Mouse (Mus musculus) lung, adult 2 months (tissue): ENCODE results near the gene Irgm2. TPM values are rescaled to one million over a fixed set of nuclear protein-coding genes. Genes with fewer than 3 reads are reported as not detected.
"Not testable (repeated sequence)": the region's sequence is repeated elsewhere in the genome, so short reads cannot be mapped to it uniquely, and the experiment has no call there.

ENCODE experiments used
- DNase-seq: peaks from one replicate; pipeline ENCODE4 v3.0.0; 2022
- H3K4me1 ChIP-seq: fragments of 200-500 bp; 2 replicates; pipeline ENCODE4 v1.6.1; 2011; ENCODE audit warnings: low read length; ENCODE audit not compliant: control insufficient read depth, insufficient read depth
- H3K4me3 ChIP-seq: fragments of 200-500 bp; replicated peaks from 2 replicates; pipeline ENCODE3; 2011; ENCODE audit warnings: low read depth, mild to moderate bottlenecking, control low read depth, low read length; ENCODE audit errors: extremely low read depth
- CTCF ChIP-seq: fragments of 200-500 bp; IDR thresholded peaks from 2 replicates; pipeline ENCODE4 v1.5.1; 2011; ENCODE audit warnings: mild to moderate bottlenecking, low read length, control low read depth; ENCODE audit not compliant: insufficient read depth
- POLR2A ChIP-seq: fragments of 200-500 bp; IDR thresholded peaks from 2 replicates; pipeline ENCODE4 v1.6.1; 2011; ENCODE audit warnings: low read depth, mild to moderate bottlenecking, control low read depth, low read length, borderline replicate concordance; ENCODE audit errors: extremely low read depth
- WGBS: fragments of 180-500 bp; shearing (Covaris S2); methylation state at CpG from one replicate; pipeline ENCODE4 v1.1.7; 2018; 5-methylcytosine and 5-hydroxymethylcytosine counted together
- polyA plus RNA-seq: library from polyadenylated mRNA; depleted of rRNA; stranded (reverse); fragments of >200 nt; gene quantifications from 2 replicates; pipeline ENCODE4 v1.2.3, GENCODE M21; 2012

Irgm2 gene
- polyA plus RNA-seq, 1 experiment = 16.4 TPM

DNA sequence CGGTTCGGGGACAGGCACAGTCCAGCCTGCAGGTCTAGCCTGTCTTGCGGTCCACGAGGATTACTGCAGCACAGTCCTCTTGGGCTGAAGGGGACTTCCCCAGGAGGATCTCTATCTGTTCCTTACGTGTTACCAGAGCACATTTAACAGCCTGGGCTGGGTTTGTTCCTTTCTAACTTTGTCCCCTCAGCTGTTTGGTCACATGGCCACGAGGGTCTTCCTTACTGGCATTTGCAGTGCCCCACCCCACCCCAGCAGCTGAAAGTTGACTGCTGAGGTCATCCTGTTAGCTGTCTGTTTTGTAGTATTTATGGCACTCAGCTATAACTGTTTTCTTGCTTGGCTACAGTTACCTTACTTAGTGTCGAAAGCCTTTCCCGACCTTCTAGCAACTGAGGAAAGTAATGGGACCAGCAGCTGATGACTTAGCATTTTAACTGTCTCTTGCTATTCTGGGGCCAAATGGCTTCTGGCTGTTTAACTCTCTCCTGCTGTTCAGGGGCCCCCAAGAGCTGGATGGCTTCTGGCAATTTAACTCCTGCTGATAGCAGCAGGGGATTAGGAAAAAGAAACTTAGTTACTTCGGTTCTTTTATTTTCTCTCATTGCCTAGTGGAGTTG lies 11.8 kb downstream of the Irgm2 start:
- H3K4me1 ChIP-seq = peaks cover 5% of the 10 kb centered on the region; the same call in 1 of the 2 replicates
- no peak for DNase-seq
- TF ChIP-seq POLR2A (no peak), CTCF (no peak)
- H3K4me3 ChIP-seq = no peak overlapping the region
- 27% methylated on average over 9 of the region's 9 CpGs for WGBS

DNA sequence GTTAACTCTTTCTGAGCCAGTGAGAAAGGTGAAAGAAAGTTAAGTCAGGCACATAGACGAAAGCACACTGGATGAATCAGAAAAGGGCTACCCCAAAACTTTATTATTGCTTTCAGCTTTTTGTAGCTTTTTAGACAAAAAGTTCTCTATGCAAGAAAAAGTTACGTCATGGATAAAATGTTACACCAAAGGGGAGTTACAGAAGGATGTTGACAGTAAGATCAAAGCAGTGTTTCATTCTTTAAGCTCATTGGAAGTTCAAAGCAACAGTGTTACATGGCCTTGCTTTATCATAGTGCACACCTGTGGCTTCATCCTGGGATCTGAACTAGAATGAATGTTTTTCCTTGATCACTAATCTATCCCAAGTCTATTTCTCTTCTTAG lies 12.3 kb downstream of the Irgm2 start:
- WGBS = 52% methylated on average over 2 of the region's 2 CpGs
- no peak for TF ChIP-seq POLR2A
- no peak for TF ChIP-seq CTCF
- no peak for DNase-seq
- no peak overlapping the region for H3K4me3 ChIP-seq
- peaks cover 8% of the 10 kb centered on the region; the same call in 1 of the 2 replicates for H3K4me1 ChIP-seq

DNA sequence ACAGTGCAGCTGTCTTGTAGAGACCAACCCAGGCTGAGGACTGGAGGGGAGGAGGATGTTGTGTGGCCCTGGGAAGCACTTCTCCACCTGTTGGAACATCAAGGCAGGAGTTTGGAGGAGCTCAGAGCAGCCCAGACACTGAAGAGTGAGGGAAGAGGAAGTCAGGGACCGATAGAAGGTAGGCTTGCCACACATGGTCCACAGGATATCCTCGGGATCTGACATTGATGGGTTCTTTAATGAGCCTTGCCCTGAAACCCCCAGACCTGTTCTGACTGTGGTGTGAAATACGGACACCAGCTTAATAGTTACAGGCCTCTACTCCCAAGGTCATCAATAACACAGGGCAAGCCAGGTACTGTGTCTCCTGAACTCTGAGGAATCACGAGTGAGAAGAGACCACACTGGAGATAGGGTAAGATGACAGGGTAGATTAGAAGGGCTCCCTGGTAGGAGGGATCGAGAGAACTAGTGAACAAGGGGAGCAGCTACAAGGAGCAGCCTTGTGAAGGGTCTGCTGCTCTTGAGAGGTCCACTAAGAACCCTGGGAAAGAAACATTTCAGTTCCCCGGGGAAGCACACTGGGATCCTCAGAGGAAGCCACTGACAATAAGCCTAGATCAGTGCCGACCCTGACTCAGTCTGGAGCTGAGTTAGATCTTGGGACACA lies 14.4 kb downstream of the Irgm2 start:
- Histone ChIP-seq H3K4me1 (peaks cover 8% of the 10 kb centered on the region; the same call in 1 of the 2 replicates), H3K4me3 (no peak overlapping the region)
- TF ChIP-seq CTCF (no peak), POLR2A (no peak)
- WGBS = 64% methylated on average over 7 of the region's 7 CpGs
- no peak for DNase-seq

GRCm38 (mm10) chr11:58214391-58215048 lies 15.1 kb downstream of the Irgm2 start:
- Histone ChIP-seq H3K4me1 (peaks cover 8% of the 10 kb centered on the region; the same call in 1 of the 2 replicates), H3K4me3 (peak overlapping the region; percentile 81)
- WGBS = 19% methylated on average over 17 of the region's 17 CpGs
- TF ChIP-seq POLR2A (peak; percentile 38; the same call in 1 of the 2 replicates), CTCF (no peak)
- DNase-seq = peak; percentile 88

DNA sequence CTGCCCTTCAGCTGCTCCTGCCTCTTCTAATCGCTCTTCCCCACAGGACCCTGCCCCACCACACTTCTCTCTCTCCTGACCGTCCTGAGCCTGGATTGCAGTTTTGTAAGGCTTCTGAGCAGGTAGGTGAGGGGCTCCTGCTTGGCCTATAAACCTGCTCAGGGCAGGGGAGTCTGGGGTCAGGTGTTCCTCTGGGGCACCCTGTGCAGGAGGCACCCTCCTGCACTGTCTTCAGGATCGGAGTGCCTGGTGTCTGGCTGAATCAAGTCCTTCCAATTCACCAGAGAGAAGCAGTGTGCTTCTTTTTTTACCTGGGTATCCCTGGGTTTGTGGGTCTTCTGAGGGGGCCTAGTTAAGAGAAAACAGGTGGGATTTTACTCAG lies 15.6 kb downstream of the Irgm2 start:
- 0% methylated on average over 2 of the region's 3 CpGs for WGBS

DNA sequence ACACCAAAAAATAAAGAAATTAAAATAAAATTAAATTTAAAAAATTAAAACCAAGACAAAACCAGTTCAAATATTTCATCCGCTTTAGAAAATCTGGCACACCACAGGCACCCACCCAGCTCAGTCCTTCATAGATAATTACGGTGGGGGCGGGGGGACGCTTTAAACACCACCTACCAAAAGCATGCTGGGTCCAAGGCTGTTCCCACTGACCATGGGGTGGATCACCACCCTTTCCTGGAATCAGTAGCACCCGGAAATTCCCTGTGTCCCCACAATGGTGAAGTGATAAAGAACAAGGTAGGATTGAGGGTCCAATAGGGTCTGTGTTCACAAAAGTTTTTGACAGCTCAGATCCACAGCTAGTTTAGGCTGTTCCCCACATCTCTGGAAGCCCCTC lies 16.4 kb downstream of the Irgm2 start:
- WGBS = 33% methylated on average over 5 of the region's 5 CpGs
- H3K4me1 ChIP-seq = peaks cover 8% of the 10 kb centered on the region; the same call in 1 of the 2 replicates
- no peak for DNase-seq
- peak overlapping the region; percentile 60 for H3K4me3 ChIP-seq
- TF ChIP-seq CTCF (no peak), POLR2A (no peak)

More for the DNA sequence above, 15.6 kb downstream of the Irgm2 start:
- not testable (repeated sequence) for DNase-seq, H3K4me1 ChIP-seq
- peak overlapping the region; percentile 45 for H3K4me3 ChIP-seq

DNA sequence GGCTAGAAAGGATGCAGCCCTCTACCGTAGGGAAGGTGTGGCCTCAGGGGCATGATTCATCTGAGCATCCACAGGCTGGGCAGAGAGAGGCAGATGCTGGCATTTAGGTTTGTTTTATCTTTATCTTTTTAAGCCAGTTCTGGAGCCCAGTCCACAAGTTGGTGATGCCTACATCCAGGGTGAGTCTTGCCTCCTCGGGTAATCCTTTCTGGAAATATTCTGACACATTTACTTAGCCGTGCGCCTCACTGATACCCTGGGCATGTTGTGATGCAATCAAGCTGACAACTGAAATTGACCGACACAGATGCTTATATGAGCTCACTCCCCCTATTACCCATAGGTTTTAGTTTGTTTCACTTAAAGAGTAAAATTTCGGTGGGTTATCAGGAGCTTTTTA lies 17.4 kb downstream of the Irgm2 start:
- no peak for DNase-seq
- Histone ChIP-seq H3K4me3 (no peak overlapping the region), H3K4me1 (peaks cover 6% of the 10 kb centered on the region; the same call in 1 of the 2 replicates)
- 72% methylated on average over 6 of the region's 6 CpGs for WGBS
- TF ChIP-seq CTCF = no peak
- TF ChIP-seq POLR2A = no peak

DNA sequence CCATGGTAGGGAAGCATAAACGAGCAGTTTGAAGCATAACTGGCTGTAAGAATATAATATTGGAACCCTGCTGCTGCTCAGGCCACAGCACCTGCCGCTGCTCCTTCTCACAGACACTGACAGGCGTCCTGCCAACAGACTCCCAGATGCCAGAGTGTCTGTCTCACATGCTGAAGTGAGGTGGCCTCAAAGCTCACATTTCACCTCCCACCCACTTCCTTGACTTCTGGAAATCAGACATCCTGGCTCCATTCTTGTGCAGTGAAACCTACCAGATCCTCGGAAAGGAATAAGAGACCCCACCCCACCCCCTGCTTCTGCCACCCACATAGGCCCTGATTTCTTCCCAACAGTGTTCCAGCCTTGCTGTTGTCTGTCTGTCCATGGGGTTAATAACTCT lies 24.3 kb downstream of the Irgm2 start:
- 27% methylated on average over 4 of the region's 4 CpGs for WGBS
- H3K4me1 ChIP-seq = peaks cover 8% of the 10 kb centered on the region; the same call in 1 of the 2 replicates
- no peak for TF ChIP-seq POLR2A
- no peak for TF ChIP-seq CTCF
- no peak overlapping the region for H3K4me3 ChIP-seq
- DNase-seq = no peak

- TF ChIP-seq POLR2A (no peak), CTCF (no peak)
- peaks cover 8% of the 10 kb centered on the region; the same call in 1 of the 2 replicates for H3K4me1 ChIP-seq
- WGBS = 29% methylated on average over 7 of the region's 7 CpGs
- no peak overlapping the region for H3K4me3 ChIP-seq
- no peak for DNase-seq
Measured at GRCm38 (mm10) chr11:58224313-58224712, 24.9 kb downstream of the Irgm2 start.

GRCm38 (mm10) chr11:58224872-58225271 lies 25.5 kb downstream of the Irgm2 start:
- not testable (repeated sequence) for H3K4me1 ChIP-seq, DNase-seq, H3K4me3 ChIP-seq
- WGBS = 64% methylated on average over 2 of the region's 2 CpGs
